ENCODE assay signal across 4 mouse cellular contexts in the genomic region with DNA sequence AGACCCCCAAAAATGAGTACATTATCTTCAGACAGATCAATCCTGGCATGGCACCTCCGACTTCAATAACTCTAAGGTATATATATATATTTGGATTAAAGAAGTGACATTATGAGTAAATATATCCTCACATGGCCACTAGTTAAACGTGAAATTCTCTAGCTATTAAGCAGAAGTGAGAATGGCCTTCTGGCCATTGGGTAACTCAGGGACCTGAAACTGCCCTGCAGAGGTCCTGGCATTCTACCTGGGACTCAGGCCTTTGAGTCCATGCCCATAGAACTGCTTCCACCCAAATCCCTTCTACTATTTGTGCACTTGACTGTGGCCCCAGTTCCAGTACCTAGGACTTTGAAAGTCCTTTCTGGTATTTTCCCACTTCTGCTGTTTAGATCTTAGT. TPM values are rescaled to one million over a fixed set of nuclear protein-coding genes. Genes with fewer than 3 reads are reported as not detected.
ATAC-seq lines count a peak whose summit lies in the region.
"Had no signal": no experiment of that assay in that cellular context is flagged by ENCODE, and none has a peak within 500 bp of the region (broad histone marks: within the 10 kb centered on the region; RNA-seq: fewer than 3 reads in every experiment).

No protein-coding gene starts in this region.

- peak; percentile 72 for ATAC-seq in granulocyte monocyte progenitor cell, adult 5-6 weeks (replicated peaks; ENCODE audit: poor library complexity, severe bottlenecking)
- peak; percentile 73 for ATAC-seq in megakaryocyte, adult 5-6 weeks (ENCODE audit: poor library complexity, severe bottlenecking)
- ATAC-seq in megakaryocyte progenitor cell, adult 5-6 weeks (replicated peaks; ENCODE audit: poor library complexity), result 0 out of 2 replicates have a peak, but pooled peaks have one; percentile 34

RNA-seq across cellular contexts. Expression of a gene that starts 28.8 kb away (rescaled TPM):
- total RNA-seq in granulocyte monocyte progenitor cell, adult 5-6 weeks (2014; fragmentation: Nextera tagmentation), result 20.8 and 41.6 TPM in 2 replicates
- total RNA-seq in granulocyte monocyte progenitor cell, adult 5-6 weeks (2017), result 14.0 and 22.6 TPM in 2 replicates
- 61.1 and 73.6 TPM in 2 replicates for total RNA-seq in megakaryocyte, adult 5-6 weeks (2015)
- total RNA-seq in megakaryocyte, adult 5-6 weeks (2017), result 20.3 and 24.8 TPM in 2 replicates
- total RNA-seq in megakaryocyte progenitor cell, adult 5-6 weeks (2015), result 34.1 and 41.1 TPM in 2 replicates
- 18.4 and 19.2 TPM in 2 replicates for total RNA-seq in megakaryocyte progenitor cell, adult 5-6 weeks (2017)

RNA-seq across cellular contexts. Expression of a gene that starts 40.4 kb away (rescaled TPM):
- not detected in 2 replicates for total RNA-seq in granulocyte monocyte progenitor cell, adult 5-6 weeks (2014; fragmentation: Nextera tagmentation)
- 1.5 TPM in 1 of 2 replicates, not detected in the other for total RNA-seq in granulocyte monocyte progenitor cell, adult 5-6 weeks (2017)
- total RNA-seq in megakaryocyte, adult 5-6 weeks (2015), result 3.3 and 3.5 TPM in 2 replicates
- 5.6 and 8.0 TPM in 2 replicates for total RNA-seq in megakaryocyte, adult 5-6 weeks (2017)
- 1.1 and 1.6 TPM in 2 replicates for total RNA-seq in megakaryocyte progenitor cell, adult 5-6 weeks (2015)
- total RNA-seq in megakaryocyte progenitor cell, adult 5-6 weeks (2017), result 0.71 and 2.3 TPM in 2 replicates
- total RNA-seq: adrenal gland, postnatal 25 days had no signal
